Mouse (Mus musculus) small intestine, adult 2 months (tissue): ENCODE measurements around the gene Mrps27. TPM values are rescaled to one million over a fixed set of nuclear protein-coding genes. Genes with fewer than 3 reads are reported as not detected.

ENCODE experiments used
- H3K27ac ChIP-seq: fragments of 200-500 bp; 2 replicates; pipeline ENCODE4 v1.5.1; 2012; ENCODE audit warnings: low read depth, low read length, control low read depth, inconsistent platforms; ENCODE audit not compliant: insufficient read depth
- H3K27me3 ChIP-seq: fragments of 200-500 bp; 2 replicates; pipeline ENCODE4 v1.6.1; 2012; ENCODE audit warnings: mild to moderate bottlenecking, moderate library complexity, low read length, inconsistent platforms; ENCODE audit not compliant: control insufficient read depth, insufficient read depth
- H3K36me3 ChIP-seq: fragments of 200-500 bp; 2 replicates; pipeline ENCODE4 v1.6.1; 2012; ENCODE audit warnings: mild to moderate bottlenecking, low read length, control low read depth, inconsistent platforms; ENCODE audit not compliant: control insufficient read depth, insufficient read depth
- H3K4me1 ChIP-seq: fragments of 200-500 bp; 2 replicates; pipeline ENCODE4 v1.6.1; 2012; ENCODE audit warnings: low read length, inconsistent platforms, mixed read lengths; ENCODE audit not compliant: control insufficient read depth, insufficient read depth, insufficient read length
- H3K4me3 ChIP-seq: fragments of 200-500 bp; 2 replicates; pipeline ENCODE4 v1.5.1; 2012; ENCODE audit warnings: low read depth, mild to moderate bottlenecking, control low read depth, inconsistent platforms, low read length, moderate library complexity
- CTCF ChIP-seq: fragments of 200-500 bp; IDR thresholded peaks from 2 replicates; pipeline ENCODE4 v1.5.1; 2012; ENCODE audit warnings: low read depth, mild to moderate bottlenecking, control low read depth, inconsistent platforms, low read length, moderate library complexity, mixed read lengths; ENCODE audit not compliant: insufficient replicate concordance, insufficient read length; ENCODE audit errors: extremely low read depth
- POLR2A ChIP-seq: fragments of 200-500 bp; IDR thresholded peaks from 2 replicates; pipeline ENCODE4 v1.6.1; 2012; ENCODE audit warnings: low read depth, mild to moderate bottlenecking, control low read depth, inconsistent platforms, low read length, moderate library complexity
- WGBS: fragments of 180-500 bp; shearing (Covaris S2); methylation state at CpG from one replicate; pipeline ENCODE4 v1.1.7; 2018; 5-methylcytosine and 5-hydroxymethylcytosine counted together
- polyA plus RNA-seq: library from polyadenylated mRNA; depleted of rRNA; stranded (reverse); fragments of >200 nt; gene quantifications from 2 replicates; pipeline ENCODE4 v1.2.3, GENCODE M21; 2012; rRNA removed

Mrps27 gene
- 5.6 and 7.8 TPM in 2 replicates for polyA plus RNA-seq

DNA sequence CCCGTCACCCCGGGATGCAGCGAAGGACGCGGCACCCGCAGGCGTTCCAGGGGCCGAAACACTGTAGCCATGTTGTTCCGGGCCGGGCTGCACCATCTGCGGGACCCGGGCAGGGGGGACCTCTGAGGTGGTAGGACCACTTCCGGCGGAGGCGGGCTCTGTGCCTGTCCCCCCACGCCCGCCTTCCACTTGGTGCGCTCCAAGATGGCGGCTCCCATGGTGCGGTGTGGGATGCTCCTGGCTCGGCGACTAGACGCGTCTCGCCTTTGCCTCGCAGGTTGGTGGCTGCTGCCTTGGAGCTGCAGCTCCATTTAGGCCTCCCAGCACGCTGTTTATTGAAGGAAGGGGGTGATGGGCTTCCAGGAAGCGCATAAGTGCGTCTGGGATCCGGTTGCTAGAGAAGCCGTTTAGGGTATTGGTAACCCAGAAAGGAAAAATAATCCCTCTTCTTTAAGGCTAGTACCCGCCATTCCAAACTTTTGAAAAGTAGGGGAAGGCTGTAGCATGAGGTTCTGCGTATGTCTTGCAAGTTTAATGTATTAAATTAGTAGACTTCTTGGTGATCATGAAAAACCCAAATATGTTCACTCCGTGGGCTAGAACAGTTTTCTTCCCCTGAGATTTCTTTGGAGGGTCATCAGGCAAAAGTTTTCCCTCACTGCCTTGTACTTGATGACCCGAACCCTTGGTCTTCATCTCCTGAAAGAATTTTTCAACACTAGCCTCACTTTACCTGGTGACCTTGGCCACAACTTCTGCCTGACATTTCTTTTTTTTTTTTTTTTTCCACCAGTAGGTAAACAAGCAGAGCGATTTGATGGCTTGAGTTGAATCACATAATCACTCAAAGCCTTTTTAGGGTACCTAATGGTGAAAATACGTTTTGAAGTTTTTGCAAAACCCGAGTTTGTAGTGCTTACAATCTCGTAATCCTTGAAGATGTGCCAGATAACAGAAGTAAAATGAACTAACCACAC lies at the start of gene Mrps27, which contains the start of gene Ptcd2:
Mrps27 (plus strand) TSS at position 188 of the 977 bp plus-strand sequence.
Ptcd2 (minus strand) TSS at position 107 of the 977 bp plus-strand sequence.
- H3K27ac ChIP-seq: peak within 1 kb of the TSS; percentile 50
- H3K4me3 ChIP-seq: peak within 1 kb of the TSS; percentile 70
- H3K36me3 ChIP-seq: peaks cover 23% of the 10 kb centered on the region
- H3K4me1 ChIP-seq: peaks cover 3% of the 10 kb centered on the region; the same call in 1 of the 2 replicates
- H3K27me3 ChIP-seq: no peaks in the 10 kb centered on the region
- 2% methylated on average over 39 of the region's 39 CpGs for WGBS
- no peak for TF ChIP-seq CTCF
- peak; percentile 70 for TF ChIP-seq POLR2A

DNA sequence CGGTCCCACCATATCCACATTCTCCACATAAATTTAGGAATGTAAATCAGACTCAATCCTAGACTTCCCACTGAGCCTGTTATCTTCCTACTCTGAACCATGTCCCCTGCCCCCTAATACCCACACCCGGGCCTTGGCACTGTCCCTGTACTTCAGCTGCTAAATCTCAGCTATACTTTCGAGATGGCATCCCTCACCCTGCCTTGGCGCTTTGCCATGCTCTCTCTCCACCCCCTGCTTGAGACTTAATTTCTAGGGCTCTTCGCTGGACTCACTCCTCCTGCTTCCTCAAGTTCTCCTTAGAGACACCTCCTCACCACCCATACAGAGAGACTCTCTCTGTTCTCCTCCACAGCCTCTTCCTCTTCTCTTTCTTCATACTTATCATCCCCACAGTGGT lies 44.7 kb upstream of the Mrps27 start:
- WGBS: 56% methylated on average over 5 of the region's 5 CpGs
- H3K4me1 ChIP-seq: no peaks in the 10 kb centered on the region
- H3K27me3 ChIP-seq: no peaks in the 10 kb centered on the region
- no peak overlapping the region for H3K27ac ChIP-seq
- no peak for TF ChIP-seq CTCF
- no peak for TF ChIP-seq POLR2A
- no peaks in the 10 kb centered on the region for H3K36me3 ChIP-seq
- H3K4me3 ChIP-seq: no peak overlapping the region

DNA sequence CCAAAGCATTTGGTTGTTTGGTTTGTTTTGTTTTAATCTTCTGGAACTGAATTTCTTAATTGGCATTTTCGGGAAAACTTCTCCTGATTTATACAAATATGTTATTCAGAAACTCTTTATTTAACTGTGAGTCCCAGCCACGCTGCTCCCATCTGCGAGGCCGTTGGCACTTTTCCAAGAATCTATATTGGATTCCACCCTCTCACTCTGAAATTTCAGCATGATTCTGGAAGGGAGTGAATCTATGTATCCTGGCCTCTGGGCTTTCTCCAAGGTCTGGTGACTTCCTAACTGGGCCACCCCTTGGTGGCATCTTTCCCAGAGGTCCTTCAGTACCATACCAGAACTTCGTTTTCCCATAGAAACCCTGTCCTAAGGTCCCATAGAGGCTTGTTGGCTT lies 40.7 kb upstream of the Mrps27 start:
- H3K4me3 ChIP-seq: no peak overlapping the region
- H3K4me1 ChIP-seq: no peaks in the 10 kb centered on the region
- H3K36me3 ChIP-seq: no peaks in the 10 kb centered on the region
- no peaks in the 10 kb centered on the region for H3K27me3 ChIP-seq
- no peak for TF ChIP-seq POLR2A
- TF ChIP-seq CTCF: no peak
- no peak overlapping the region for H3K27ac ChIP-seq
- WGBS: 36% methylated on average over 5 of the region's 5 CpGs

DNA sequence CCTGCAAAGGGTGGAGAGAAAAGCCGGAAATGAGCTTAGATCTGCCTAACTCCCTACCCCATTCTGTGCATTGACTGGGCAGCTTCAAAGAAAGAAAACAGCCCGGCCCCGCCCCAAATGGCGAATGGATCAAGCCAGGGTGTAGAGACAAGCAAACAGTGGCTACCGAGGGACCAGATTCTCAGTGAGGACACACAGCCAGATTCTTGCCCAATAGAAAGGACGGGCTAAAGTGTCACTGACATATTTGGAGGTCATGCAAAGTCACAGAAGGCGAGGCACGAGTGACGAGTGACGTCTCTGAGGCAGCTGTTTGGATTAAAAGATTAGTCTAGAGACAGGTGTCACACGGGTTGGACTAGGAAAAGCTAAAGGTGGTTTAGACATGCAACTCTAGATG lies 40.2 kb upstream of the Mrps27 start:
- no peak for TF ChIP-seq POLR2A
- TF ChIP-seq CTCF: no peak
- H3K27me3 ChIP-seq: no peaks in the 10 kb centered on the region
- H3K27ac ChIP-seq: no peak overlapping the region
- H3K4me1 ChIP-seq: no peaks in the 10 kb centered on the region
- WGBS: 45% methylated on average over 11 of the region's 11 CpGs
- H3K36me3 ChIP-seq: no peaks in the 10 kb centered on the region
- no peak overlapping the region for H3K4me3 ChIP-seq

DNA sequence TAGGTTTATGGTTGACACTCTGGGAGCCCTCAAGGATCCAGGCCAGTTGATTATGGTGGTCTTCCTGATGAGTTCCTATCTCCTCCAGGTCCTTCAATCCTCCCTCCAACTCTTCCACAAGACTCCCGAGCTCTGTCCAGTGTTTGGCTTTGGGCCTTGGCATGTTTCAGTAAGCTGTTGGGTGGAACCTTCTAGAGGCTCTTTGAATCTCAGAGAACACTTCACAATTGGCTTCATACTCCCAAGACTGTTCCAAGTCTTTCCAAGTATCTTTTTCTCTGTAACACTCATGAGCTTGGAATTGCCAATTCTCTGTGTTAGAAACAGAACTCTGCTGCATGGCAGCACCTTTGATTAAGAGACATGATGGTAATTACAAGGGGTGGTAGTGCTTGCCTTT lies 39.4 kb upstream of the Mrps27 start:
- TF ChIP-seq CTCF (no peak), POLR2A (no peak)

DNA sequence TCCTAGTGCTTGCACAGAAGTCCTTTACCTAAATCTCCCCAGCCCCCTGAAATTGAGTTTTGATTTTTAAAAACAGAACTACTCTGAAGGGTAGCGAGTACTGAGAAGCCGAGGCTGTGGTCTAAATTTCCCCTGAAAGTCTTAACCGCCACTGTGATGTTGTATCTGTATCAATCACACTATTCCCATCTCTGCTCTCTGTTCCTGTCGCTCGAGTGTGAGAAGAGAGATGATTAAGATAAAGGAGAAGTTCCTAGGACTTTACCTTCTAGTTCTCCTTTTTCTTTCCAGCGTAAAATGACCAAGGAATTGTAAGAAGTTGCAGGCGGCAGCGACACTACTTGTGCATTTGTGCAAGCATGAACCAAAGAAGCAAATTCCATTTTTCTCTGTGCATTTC lies 38.4 kb upstream of the Mrps27 start:
- TF ChIP-seq CTCF: no peak
- no peak for TF ChIP-seq POLR2A
- H3K36me3 ChIP-seq: no peaks in the 10 kb centered on the region
- no peak overlapping the region for H3K27ac ChIP-seq
- H3K4me1 ChIP-seq: no peaks in the 10 kb centered on the region
- no peak overlapping the region for H3K4me3 ChIP-seq
- no peaks in the 10 kb centered on the region for H3K27me3 ChIP-seq
- WGBS: 82% methylated on average over 8 of the region's 8 CpGs

More for the DNA sequence above, 39.4 kb upstream of the Mrps27 start:
- Histone ChIP-seq H3K36me3 (no peaks in the 10 kb centered on the region), H3K4me3 (no peak overlapping the region), H3K27me3 (no peaks in the 10 kb centered on the region), H3K27ac (no peak overlapping the region), H3K4me1 (no peaks in the 10 kb centered on the region)
- 78% methylated on average over 1 of the region's 1 CpGs for WGBS

DNA sequence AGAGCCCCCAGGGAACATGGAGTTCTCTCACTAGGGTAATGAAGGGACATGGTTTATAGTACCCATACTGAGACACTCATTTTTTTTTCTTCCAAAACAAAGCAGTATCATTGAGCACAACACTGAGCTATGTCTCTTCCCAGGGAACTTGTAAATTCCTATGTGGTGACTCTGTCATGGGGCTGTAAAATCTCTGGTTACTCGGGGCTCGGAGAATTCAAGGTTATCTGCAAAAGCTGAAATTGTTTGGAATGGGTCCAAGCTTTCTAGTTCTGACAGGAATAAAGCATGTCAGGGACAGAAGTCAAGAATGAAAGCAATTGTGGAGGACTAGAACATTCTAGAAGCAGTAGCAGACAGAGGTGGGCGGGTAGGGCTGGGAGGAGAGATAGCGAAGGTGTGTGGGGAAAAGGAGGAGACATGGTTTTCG lies 36.6 kb upstream of the Mrps27 start:
- TF ChIP-seq POLR2A: no peak
- no peak for TF ChIP-seq CTCF
- 21% methylated on average over 5 of the region's 5 CpGs for WGBS
- H3K4me3 ChIP-seq: no peak overlapping the region
- no peaks in the 10 kb centered on the region for H3K36me3 ChIP-seq
- no peaks in the 10 kb centered on the region for H3K4me1 ChIP-seq
- no peaks in the 10 kb centered on the region for H3K27me3 ChIP-seq
- H3K27ac ChIP-seq: no peak overlapping the region
